Comparison of ENCODE assay signal across 19 mouse cellular contexts in the genomic region with DNA sequence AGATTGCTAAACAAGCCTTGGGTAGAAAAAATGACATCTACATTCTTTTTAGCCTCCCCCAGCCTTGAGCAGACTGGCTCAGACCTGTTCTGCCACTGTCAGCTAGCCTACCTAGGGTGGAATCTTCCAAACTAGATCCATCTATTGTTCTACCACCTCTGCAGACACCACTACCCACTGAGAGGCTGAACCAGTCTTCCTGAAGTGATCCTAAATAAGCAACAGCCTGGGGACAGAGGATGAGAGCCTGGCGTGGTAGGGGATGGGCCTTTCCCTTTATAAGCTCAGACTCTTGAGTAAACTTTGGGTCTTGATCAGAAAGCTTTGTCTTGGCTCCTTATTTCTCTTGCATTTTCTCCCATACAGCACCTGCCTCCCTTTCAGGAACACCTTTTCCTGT.
DNase-seq lines count a peak whose midpoint lies in the region.
"Had no signal": no experiment of that assay in that cellular context is flagged by ENCODE, and none has a peak within 500 bp of the region (broad histone marks: within the 10 kb centered on the region; RNA-seq: fewer than 3 reads in every experiment).

No protein-coding gene starts in this region.

- DNase-seq in ES-CJ7 (ENCODE audit: low read depth, low spot score) (peak; percentile 56), R1 (ENCODE audit: low read depth, low spot score) (peak; percentile 79), ZHBTc4 (ENCODE audit: low read depth, low spot score) (peak; percentile 44)
- DNase-seq in spleen, postnatal 14 days (ENCODE audit: low spot score in 2 of 2), result no peak
- no peak for DNase-seq in gastrocnemius, adult 18-20 months (ENCODE audit: low spot score)
- DNase-seq in spleen, adult 18-20 months, result no peak
- DNase-seq: adrenal gland, adult 2 months; adrenal gland, adult 8-10 months; adrenal gland, postnatal 10 days; adrenal gland, postnatal 14 days; adrenal gland, postnatal 25 days; adrenal gland, postnatal 36 days; B cell, adult 2 months; cerebellum, adult 11 months; cerebellum, adult 11-12 months; cerebellum, adult 18-20 months; cerebellum, adult 2 months; cerebellum, adult 8-10 months; cerebellum, adult 9-10 months had no signal

Comparison
In these comparisons a context has a peak if more than half of its experiments do, and no peak if none do; other contexts are left out.
1. DNase-seq: peak in ES-CJ7 (single experiment), R1 (single experiment) and ZHBTc4 (single experiment); none in spleen, postnatal 14 days (0 of 2), gastrocnemius, adult 18-20 months (single experiment) and spleen, adult 18-20 months (0 of 2).